Mouse (Mus musculus): ENCODE data around the gene Myo3b.

DNA sequence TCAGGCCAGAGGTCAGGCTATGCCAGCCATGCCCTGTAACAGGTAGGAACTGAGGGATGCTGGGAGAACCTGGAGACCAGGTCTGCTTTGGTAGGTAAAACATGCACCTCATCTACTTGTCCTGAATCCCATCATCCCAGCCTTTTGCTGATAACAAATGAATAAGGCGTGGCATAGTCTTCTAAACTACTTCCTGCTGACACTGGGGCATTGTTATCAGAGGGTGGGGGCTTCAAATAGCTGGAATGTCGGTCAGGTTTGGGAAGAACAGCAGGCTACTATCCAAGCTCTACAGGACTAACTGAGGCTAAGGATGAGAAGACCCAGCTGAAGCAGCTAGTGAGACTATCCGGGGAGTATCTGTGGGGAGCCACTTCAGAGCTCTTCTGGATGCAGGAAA, 253.8 kb downstream of the Myo3b start:
- TF ChIP-seq CTCF (IDR thresholded peaks at IDR 0.05; ENCODE audit: borderline replicate concordance, extremely low read depth, insufficient read depth, insufficient read length): no peak
- no peak for TF ChIP-seq POLR2A (IDR thresholded peaks at IDR 0.05; ENCODE audit: borderline replicate concordance, extremely low read depth, insufficient read depth, insufficient read length, poor library complexity, severe bottlenecking)
